Mouse (Mus musculus) forebrain, postnatal 0 days (tissue): ENCODE results near the gene Aste1. TPM values are rescaled to one million over a fixed set of nuclear protein-coding genes. Genes with fewer than 3 reads are reported as not detected.

Experiments used
- ATAC-seq: fragments of 200-750 bp; cut with Nextera tagmentation; 2 replicates; pipeline ENCODE4 v1.8.0; 2017; ENCODE audit warnings: mild to moderate bottlenecking, moderate library complexity
- DNase-seq: peaks from one replicate; pipeline ENCODE4 v3.0.0-alpha.2; 2015
- H3K27ac ChIP-seq: fragments of 300-500 bp; sonication (generic); 2 replicates; pipeline ENCODE4 v1.5.1; 2014; ENCODE audit warnings: low read depth, mild to moderate bottlenecking, antibody characterized with exemption, low read length, moderate library complexity, mixed read lengths
- H3K27me3 ChIP-seq: fragments of 300-500 bp; sonication (generic); 2 replicates; pipeline ENCODE4 v1.6.1; 2014; ENCODE audit warnings: mild to moderate bottlenecking, low read length, mixed read lengths; ENCODE audit not compliant: insufficient read depth
- H3K36me3 ChIP-seq: fragments of 300-500 bp; sonication (generic); 2 replicates; pipeline ENCODE4 v1.6.1; 2014; ENCODE audit warnings: mild to moderate bottlenecking, moderate library complexity; ENCODE audit not compliant: insufficient read depth
- H3K4me1 ChIP-seq: fragments of 300-500 bp; sonication (generic); 2 replicates; pipeline ENCODE4 v1.6.1; 2014; ENCODE audit warnings: antibody characterized with exemption; ENCODE audit not compliant: insufficient read depth
- H3K4me2 ChIP-seq: fragments of 300-500 bp; sonication (generic); 2 replicates; pipeline ENCODE4 v1.6.1; 2014; ENCODE audit warnings: low read depth, mild to moderate bottlenecking, moderate library complexity
- H3K4me3 ChIP-seq: fragments of 300-500 bp; sonication (generic); 2 replicates; pipeline ENCODE4 v1.5.1; 2014; ENCODE audit warnings: low read depth, low read length, mixed read lengths
- H3K9ac ChIP-seq: fragments of 300-500 bp; sonication (generic); 2 replicates; pipeline ENCODE4 v1.6.1; 2014; ENCODE audit warnings: mild to moderate bottlenecking
- H3K9me3 ChIP-seq: fragments of 300-500 bp; sonication (generic); 2 replicates; pipeline ENCODE4 v1.6.1; 2016; ENCODE audit warnings: low read length
- CTCF ChIP-seq: sonication (generic); IDR thresholded peaks from 2 replicates; pipeline ENCODE4 v1.5.1; 2016; ENCODE audit warnings: antibody characterized with exemption, control low read depth, low read depth
- WGBS: fragments of 180-500 bp; shearing (Covaris S2); extraction: QIAGEN DNeasy Blood & Tissue Kit; methylation state at CpG from one replicate; pipeline ENCODE4 v1.1.7; 2014; 5-methylcytosine and 5-hydroxymethylcytosine counted together
- polyA plus RNA-seq: library from polyadenylated mRNA; unstranded; fragments of >200 nt; fragmentation: Nextera tagmentation; extraction: Ambion mirVana; gene quantifications from 2 replicates; pipeline ENCODE4 v1.2.1, GENCODE M21; 2015
- total RNA-seq: library from RNA; depleted of rRNA; stranded (reverse); fragments of >200 nt; gene quantifications from 2 replicates; pipeline ENCODE4 v1.2.3, GENCODE M21; 2014

Aste1 gene
- total and polyA plus RNA-seq, 2 experiments from 2014 or later, result 8.8 to 13.8 TPM

DNA sequence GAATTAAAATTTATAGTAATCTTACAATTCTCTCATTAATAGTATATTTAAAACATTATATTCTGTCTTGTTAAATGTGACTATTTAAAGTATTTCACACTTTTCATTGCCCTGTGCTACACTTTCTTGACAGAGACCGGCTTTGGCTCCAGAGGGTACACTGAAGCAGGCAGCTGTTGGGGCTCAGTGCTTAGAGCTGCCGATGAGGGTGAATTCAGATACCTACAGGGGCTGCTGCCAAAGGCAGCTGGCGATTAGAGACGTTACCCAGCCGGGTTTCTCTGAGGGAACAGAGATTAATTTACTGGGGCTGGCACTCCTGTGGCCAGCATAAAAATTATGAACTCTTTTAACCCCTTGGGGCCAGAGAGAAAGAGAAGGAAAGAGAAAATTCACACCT, 20.8 kb upstream of the Aste1 start:
- H3K27ac ChIP-seq, result no peak overlapping the region
- ATAC-seq (no peak), DNase-seq (no peak)
- no peak overlapping the region for H3K4me3 ChIP-seq
- H3K9me3 ChIP-seq, result no peaks in the 10 kb centered on the region
- no peaks in the 10 kb centered on the region for H3K36me3 ChIP-seq
- no peak overlapping the region for H3K4me2 ChIP-seq
- H3K27me3 ChIP-seq, result no peaks in the 10 kb centered on the region
- no peak for TF ChIP-seq CTCF
- H3K4me1 ChIP-seq, result 0 out of 2 replicates have a peak, but pooled peaks cover 13% of the 10 kb centered on the region
- H3K9ac ChIP-seq, result no peak overlapping the region
- WGBS, result 44% methylated on average over 5 of the region's 5 CpGs

- ATAC-seq, result no peak
- no peak for TF ChIP-seq CTCF
- Histone ChIP-seq H3K9me3 (no peaks in the 10 kb centered on the region), H3K27me3 (no peaks in the 10 kb centered on the region), H3K36me3 (no peaks in the 10 kb centered on the region), H3K4me2 (no peak overlapping the region), H3K27ac (no peak overlapping the region), H3K4me3 (no peak overlapping the region), H3K4me1 (0 out of 2 replicates have a peak, but pooled peaks cover 16% of the 10 kb centered on the region), H3K9ac (no peak overlapping the region)
- DNase-seq, result no peak
- 68% methylated on average over 7 of the region's 7 CpGs for WGBS
Measured at GRCm38 (mm10) chr9:105376411-105376810, 18.8 kb upstream of the Aste1 start.

DNA sequence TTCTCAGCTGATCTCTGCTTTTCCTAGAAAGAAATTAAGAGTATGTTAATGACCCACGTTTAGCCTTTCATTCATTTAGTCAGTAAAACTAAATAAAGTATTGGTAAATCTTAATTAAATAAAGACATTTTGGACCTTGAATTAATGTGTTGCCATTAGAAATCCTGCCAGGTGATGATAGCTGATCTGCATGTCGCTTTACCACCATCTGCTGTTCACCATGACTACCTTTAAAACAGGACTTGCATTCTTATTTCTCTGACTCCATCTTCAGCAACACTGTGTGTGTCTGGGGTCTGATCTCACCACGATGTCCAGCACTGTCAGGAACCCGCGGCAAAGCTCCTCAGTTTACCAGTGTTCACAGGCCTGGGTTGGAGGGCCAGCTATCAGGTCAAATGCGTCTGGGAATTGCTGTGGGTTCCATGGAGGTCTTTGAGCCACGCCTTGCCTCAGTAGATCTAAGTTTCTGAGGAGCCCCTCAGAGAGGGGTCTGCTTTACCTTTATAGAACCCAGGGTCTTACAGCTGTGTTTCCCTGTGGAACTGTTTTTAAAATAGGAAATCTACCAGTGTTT, 18.1 kb upstream of the Aste1 start:
- no peak for ATAC-seq
- H3K27me3 ChIP-seq, result no peaks in the 10 kb centered on the region
- DNase-seq, result peak; percentile 57

GRCm38 (mm10) chr9:105377622-105378021, 17.6 kb upstream of the Aste1 start:
- no peak for TF ChIP-seq CTCF

More for the DNA sequence above, 18.1 kb upstream of the Aste1 start:
- H3K4me1 ChIP-seq, result 0 out of 2 replicates have a peak, but pooled peaks cover 16% of the 10 kb centered on the region
- H3K9me3 ChIP-seq, result no peaks in the 10 kb centered on the region
- H3K9ac ChIP-seq, result no peak overlapping the region
- no peaks in the 10 kb centered on the region for H3K36me3 ChIP-seq
- 73% methylated on average over 7 of the region's 7 CpGs for WGBS
- no peak overlapping the region; the same call in 1 of the 2 replicates for H3K27ac ChIP-seq
- H3K4me3 ChIP-seq, result no peak overlapping the region
- TF ChIP-seq CTCF, result peak; percentile 78
- no peak overlapping the region for H3K4me2 ChIP-seq

GRCm38 (mm10) chr9:105379533-105380145, 15.6 kb upstream of the Aste1 start:
- Histone ChIP-seq H3K9me3 (no peaks in the 10 kb centered on the region), H3K4me3 (no peak overlapping the region), H3K9ac (no peak overlapping the region), H3K27ac (no peak overlapping the region), H3K4me2 (no peak overlapping the region), H3K4me1 (0 out of 2 replicates have a peak, but pooled peaks cover 16% of the 10 kb centered on the region), H3K36me3 (no peaks in the 10 kb centered on the region), H3K27me3 (no peaks in the 10 kb centered on the region)
- DNase-seq (no peak), ATAC-seq (peak; percentile 36; the same call in 1 of the 2 replicates)
- no peak for TF ChIP-seq CTCF
- 35% methylated on average over 8 of the region's 8 CpGs for WGBS

More at GRCm38 (mm10) chr9:105377622-105378021, 17.6 kb upstream of the Aste1 start:
- Histone ChIP-seq H3K4me3 (no peak overlapping the region), H3K4me2 (no peak overlapping the region), H3K4me1 (0 out of 2 replicates have a peak, but pooled peaks cover 16% of the 10 kb centered on the region), H3K36me3 (no peaks in the 10 kb centered on the region), H3K27ac (no peak overlapping the region; the same call in 1 of the 2 replicates), H3K9me3 (no peaks in the 10 kb centered on the region), H3K9ac (no peak overlapping the region), H3K27me3 (no peaks in the 10 kb centered on the region)
- ATAC-seq (no peak), DNase-seq (no peak)
- WGBS, result 58% methylated on average over 3 of the region's 3 CpGs

GRCm38 (mm10) chr9:105387403-105387802, 7.8 kb upstream of the Aste1 start:
- TF ChIP-seq CTCF, result no peak
- no peak overlapping the region for H3K4me2 ChIP-seq
- no peaks in the 10 kb centered on the region for H3K9me3 ChIP-seq
- DNase-seq (no peak), ATAC-seq (no peak)
- H3K27me3 ChIP-seq, result no peaks in the 10 kb centered on the region
- no peaks in the 10 kb centered on the region for H3K36me3 ChIP-seq
- H3K27ac ChIP-seq, result no peak overlapping the region
- H3K4me1 ChIP-seq, result no peaks in the 10 kb centered on the region
- no peak overlapping the region for H3K9ac ChIP-seq
- 71% methylated on average over 5 of the region's 5 CpGs for WGBS
- H3K4me3 ChIP-seq, result no peak overlapping the region

DNA sequence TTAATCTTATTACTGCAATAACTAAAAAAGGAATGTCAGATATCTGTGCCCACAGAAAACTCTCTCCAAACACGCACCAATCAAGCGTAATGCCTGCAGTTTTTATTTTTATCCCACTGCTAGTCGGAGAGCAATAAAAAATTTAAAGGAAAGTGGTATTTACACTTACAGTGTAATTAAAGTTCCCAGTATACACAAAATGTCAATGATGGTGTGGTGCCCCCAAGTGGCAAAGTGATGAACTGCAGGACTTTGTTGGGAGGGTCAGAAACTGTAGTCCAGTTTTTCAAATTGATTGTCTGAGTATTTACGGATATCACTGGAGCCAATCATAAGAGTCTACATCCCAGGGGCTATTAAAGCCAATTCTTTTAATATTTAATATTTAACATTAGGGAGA, 5.9 kb upstream of the Aste1 start:
- no peaks in the 10 kb centered on the region for H3K36me3 ChIP-seq
- H3K4me2 ChIP-seq, result no peak overlapping the region
- ATAC-seq (peak; percentile 40; the same call in 1 of the 2 replicates), DNase-seq (peak; percentile 86)
- no peak overlapping the region for H3K4me3 ChIP-seq
- no peak overlapping the region for H3K9ac ChIP-seq
- no peaks in the 10 kb centered on the region for H3K27me3 ChIP-seq
- 14% methylated on average over 4 of the region's 4 CpGs for WGBS
- no peak overlapping the region for H3K27ac ChIP-seq
- no peaks in the 10 kb centered on the region for H3K9me3 ChIP-seq
- TF ChIP-seq CTCF, result peak; percentile 87
- H3K4me1 ChIP-seq, result no peaks in the 10 kb centered on the region
